Comparison of ENCODE assay signal across 13 mouse cellular contexts in genomic region chrX:164262286-164262685, GRCm38 (mm10).
"Had no signal": no experiment of that assay in that cellular context is flagged by ENCODE, and none has a peak within 500 bp of the region (broad histone marks: within the 10 kb centered on the region; RNA-seq: fewer than 3 reads in every experiment).

No protein-coding gene starts in this region.

- DNase-seq: liver, postnatal 0 days; lung, adult 2 months; lung, postnatal 14 days; lung, postnatal 36 days; midbrain, embryonic 14.5 days; retina, postnatal 1 day; right cerebral cortex, adult 18-20 months; right cerebral cortex, postnatal 25 days; right cerebral cortex, postnatal 4 days; spleen, adult 18-20 months; thymus, adult 18-20 months; thymus, postnatal 14 days; thymus, postnatal 36 days had no signal
